Mouse (Mus musculus) liver, postnatal 0 days (tissue): ENCODE data around the gene Lama4.

Experiments used
- CTCF ChIP-seq: sonication (generic); IDR thresholded peaks from 2 replicates; pipeline ENCODE4 v1.5.1; 2016; ENCODE audit warnings: antibody characterized with exemption, low read depth
- EP300 ChIP-seq: IDR thresholded peaks from 2 replicates; pipeline ENCODE4 v1.6.1; 2016; ENCODE audit warnings: antibody characterized with exemption, low read depth, mild to moderate bottlenecking

GRCm38 (mm10) chr10:38986053-38986452 is 20.7 kb downstream of the Lama4 start:
- TF ChIP-seq CTCF = no peak
- TF ChIP-seq EP300 = no peak
